Mouse (Mus musculus): ENCODE measurements at regions not wholly inside any gene's neighbourhood (a gene's known extent, or its start where the extent isn't known, plus 50 kb on each side); places are given as distances from the start of the nearest gene placed in this dataset.
A peak's percentile ranks its signal among the peaks of the same experiment; 100 is the strongest.

- no peak; the same call in 1 of the 2 replicates for TF ChIP-seq CTCF (IDR thresholded peaks at IDR 0.05)
- TF ChIP-seq EP300 (IDR thresholded peaks at IDR 0.05; ENCODE audit: insufficient read depth, low read depth, low read length), result peak; percentile 78; the same call in 1 of the 2 replicates
- TF ChIP-seq POLR2A (IDR thresholded peaks at IDR 0.05; ENCODE audit: insufficient read depth, low read depth, low read length), result no peak
Observed at GRCm38 (mm10) chr9:31971801-31972628, 58.8 kb upstream of the Barx2 start.

Measured in heart, adult 2 months (tissue).